Mouse (Mus musculus) layer of hippocampus, postnatal 25 days (tissue): Measurements from ENCODE around the gene Thnsl1. TPM values are rescaled to one million over a fixed set of nuclear protein-coding genes. Genes with fewer than 3 reads are reported as not detected.

ENCODE experiments used
- DNase-seq, 2 experiments: peaks; one replicate each; pipeline ENCODE4 v3.0.0; 2022; ENCODE audit warnings: mixed read lengths in 2 of 2, low spot score in 1 of 2; ENCODE audit errors: extremely low spot score in 1 of 2
- total RNA-seq, 2 experiments: library from RNA; stranded (reverse); gene quantifications; 2 replicates each; pipeline ENCODE4 v1.2.3; 2021

Thnsl1 gene
- total RNA-seq = 10 to 100 TPM; 20.0 to 20.6 TPM

DNA sequence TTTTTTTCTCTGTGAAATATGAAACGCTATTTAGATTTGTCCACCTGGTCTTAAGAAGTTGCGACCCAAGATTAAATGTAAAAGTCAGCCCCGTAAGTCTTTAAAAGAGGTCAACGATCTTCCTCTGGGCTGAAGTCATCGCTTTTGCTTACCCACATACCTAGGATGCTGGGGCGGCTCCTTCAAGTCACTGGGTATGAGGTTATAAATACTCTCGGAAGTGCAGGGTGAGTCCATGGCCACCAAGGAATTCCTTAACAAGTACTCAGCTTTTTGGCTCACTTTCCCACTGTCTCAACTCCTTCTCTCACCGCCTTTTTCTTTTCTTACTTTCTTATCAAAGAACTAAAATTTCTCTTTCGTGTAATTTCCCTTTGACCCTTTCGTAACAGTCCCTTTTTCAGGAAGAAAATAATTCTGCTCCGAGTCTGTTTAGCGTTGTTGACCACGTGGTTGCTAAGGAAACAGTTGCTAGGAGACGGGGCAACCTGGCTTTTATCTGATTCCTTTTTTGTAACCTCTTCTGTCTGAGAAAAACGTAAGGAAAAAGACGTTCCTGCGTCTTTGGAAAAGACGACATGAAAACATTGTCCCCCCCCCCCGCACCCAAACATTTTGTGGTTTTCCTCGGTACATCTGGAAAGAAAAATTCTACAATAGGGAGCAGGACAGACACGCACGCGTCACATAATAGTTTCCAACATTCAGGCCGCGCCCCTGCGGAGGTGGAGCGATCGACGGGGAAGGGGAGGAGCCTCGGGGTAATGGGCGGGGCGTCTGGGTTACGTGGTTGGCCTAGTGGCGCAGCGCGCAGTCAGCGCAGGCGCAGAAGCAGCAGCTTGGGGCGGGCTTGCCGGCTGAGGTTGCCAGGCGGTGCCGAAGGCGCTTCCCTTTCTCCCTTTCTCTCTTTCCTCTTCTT lies at the start of gene Thnsl1, which contains the start of gene Enkur:
TSS of gene Thnsl1 (plus strand) at position 813 of the 919 bp plus-strand sequence.
TSS of gene Enkur (minus strand) at position 454 of the 919 bp plus-strand sequence.
- peak; percentile 93 to 96 for DNase-seq

- DNase-seq = no peak
Observed at GRCm38 (mm10) chr2:21164296-21164695, 41.2 kb upstream of the Thnsl1 start.

DNA sequence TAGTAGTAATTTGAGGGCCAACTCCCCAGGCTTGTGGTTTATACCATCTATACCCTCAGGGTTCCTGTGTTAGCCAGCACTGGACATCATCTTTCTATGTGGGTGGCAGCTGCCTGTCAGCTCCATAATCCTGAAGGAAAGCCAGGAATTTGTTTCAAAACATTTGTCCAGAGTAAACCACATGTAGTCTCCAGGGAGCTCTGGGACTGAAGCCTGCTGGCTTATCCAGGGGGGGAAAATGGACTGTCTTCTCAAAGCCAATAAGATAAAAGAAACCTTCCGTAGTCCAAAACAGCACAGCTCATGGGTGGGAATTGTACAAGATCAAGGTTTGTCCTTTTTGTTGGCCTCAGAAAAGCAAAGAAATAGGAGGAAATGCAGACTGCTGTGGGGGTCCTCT lies 37.6 kb upstream of the Thnsl1 start:
- DNase-seq = no peak

DNA sequence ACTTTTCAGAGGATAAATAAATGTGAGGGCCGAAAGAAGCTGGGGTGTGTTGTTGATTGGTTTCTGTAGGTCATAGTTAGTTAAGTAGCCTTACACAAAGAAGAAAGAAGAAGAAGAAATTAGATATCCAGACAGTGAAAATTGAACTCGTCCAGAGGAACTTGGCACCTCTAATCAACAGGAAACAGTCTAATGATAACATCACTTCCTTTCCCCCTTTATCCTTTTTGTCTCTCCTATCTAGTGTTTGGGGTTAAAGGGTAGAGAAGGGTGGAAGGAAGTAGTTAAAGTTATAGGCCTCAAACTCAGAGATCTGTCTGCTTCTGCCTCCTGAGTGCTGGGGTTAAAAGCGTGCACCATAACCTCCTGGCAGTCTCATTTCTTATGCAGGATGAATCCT lies 32.7 kb upstream of the Thnsl1 start:
- DNase-seq = no peak

DNA sequence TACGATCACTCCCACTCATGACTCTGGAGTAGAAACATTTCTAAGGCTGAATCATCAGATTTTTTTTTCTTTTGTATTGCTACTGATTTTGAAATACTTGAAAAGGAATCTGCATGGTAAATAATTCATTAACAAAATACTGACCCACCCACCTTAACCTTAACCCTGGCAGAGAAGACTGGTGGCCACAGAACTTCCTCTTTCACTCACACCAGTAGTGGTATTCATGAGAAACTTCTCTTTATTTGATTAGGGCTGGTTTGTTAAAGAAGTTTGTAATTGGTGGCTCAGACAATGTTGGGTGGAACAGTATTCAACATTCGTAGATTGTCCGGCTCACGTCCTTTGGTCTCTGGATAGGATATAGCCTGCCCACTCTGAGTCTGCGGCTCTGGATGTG lies 26.4 kb upstream of the Thnsl1 start:
- DNase-seq = no peak

DNA sequence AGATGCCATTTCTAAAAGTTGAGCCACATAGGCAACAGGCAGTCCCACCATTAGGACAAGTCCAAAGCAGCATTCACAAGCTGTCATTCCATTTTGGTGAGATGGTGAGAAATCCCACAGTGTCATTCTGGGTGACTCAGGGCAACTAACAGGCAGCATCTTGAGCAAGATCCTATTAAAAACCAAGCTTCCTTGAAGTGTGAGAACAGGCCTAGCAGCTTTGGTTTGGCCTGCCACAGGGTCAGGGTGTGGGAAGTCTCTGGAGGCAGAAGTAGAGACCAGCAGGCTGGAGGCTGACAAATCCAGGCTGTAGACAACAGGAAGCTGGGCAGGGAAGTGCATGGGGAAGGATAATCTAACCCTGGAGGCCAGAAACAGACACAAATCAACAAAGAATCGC lies 22.7 kb upstream of the Thnsl1 start:
- DNase-seq = no peak

DNA sequence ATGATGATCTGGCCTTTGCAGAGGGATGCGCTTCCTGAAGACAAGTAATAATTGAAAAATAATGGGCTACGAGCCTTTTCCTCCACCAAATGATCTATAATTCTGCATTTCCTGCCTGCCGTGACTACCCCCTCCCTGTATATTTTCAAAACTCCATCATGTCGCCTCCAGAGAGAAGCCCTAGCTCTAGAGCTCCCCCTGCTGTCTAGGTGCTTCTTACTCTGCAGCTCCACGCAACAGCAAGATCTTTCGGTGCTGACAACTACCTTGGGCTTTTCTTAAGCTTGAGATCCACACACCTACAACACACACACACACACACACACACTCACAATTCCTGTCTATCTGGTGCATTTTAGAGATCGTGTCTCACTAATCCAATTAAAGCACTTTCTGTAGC lies 17.9 kb upstream of the Thnsl1 start:
- DNase-seq = peak; percentile 41 to 92

DNA sequence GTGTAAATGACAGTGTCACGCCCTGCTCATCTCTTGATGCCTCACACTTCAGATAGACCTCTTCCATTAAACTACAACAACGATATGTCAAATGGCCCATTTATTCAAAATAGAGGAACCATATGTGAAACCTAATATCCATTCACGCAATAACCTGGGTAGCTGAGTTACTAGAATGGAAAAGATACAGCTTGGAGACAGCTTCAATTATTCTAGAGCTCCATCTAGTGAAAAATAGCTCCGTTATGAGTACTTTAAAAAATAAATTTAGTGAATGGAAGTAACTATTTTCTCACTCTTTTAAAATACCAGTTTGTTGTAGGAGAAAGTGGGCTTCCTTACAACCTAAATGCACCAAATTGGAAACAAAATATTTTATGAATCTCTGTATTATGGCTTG lies 16.9 kb upstream of the Thnsl1 start:
- DNase-seq = no peak

DNA sequence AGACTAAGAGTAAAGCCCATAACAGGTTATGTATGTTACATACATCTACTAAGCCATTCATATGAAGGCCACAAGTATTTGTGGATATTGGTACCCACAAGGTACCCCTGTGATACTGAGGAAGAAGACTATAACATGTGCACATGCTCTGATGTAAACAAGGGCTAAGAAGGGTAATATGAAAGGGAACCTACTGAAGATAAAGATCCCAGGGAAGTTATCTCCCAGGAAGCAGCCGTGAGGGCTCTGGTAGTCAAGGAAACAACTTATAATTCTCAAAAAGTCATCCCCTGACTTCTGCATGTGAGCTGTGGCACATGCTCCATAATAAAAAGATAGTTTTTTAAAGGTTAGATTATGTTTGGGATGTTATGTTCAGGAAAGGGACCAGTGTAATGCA lies 14.3 kb upstream of the Thnsl1 start:
- no peak for DNase-seq

DNA sequence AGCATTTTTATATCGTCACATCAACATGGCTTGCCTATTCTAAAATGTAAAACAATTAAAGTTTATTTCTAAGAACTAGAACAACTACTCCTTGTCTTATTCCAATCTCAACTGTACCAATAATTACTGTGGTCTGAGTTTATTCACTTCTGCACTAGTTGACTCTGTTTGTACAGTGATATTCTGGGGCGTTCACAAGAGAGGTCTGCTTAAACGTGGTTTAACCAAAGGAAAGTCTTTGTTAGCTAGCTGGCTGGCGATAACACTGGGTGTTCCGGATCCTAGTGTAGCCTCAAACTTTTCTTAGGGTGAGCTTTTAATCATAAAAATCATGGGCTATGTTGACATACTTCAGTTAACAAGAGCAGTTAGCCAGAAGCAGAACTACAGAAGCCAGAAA lies 10.3 kb upstream of the Thnsl1 start:
- DNase-seq = no peak

DNA sequence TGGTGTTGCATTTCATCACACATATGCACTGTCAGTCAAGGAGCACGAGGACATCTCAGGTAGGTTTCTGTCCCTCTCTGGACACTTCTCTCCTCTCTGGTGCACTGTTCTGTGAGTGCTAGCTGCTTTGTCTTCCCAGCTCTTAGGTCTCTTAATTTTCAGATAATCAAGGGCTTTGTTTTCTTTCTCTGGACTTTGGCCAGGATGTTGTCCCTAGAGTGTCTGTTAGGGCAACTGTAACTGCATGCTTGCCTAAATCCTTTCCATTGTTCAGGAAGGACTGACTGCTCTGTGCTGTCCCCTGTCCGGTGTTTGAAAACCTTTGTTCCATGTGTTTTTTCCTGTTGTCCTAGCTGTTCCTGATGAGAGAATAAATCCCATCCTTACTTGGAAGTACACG lies 6.5 kb upstream of the Thnsl1 start:
- DNase-seq = no peak

GRCm38 (mm10) chr2:21202754-21203153 lies 2.8 kb upstream of the Thnsl1 start:
- DNase-seq = no peak

DNA sequence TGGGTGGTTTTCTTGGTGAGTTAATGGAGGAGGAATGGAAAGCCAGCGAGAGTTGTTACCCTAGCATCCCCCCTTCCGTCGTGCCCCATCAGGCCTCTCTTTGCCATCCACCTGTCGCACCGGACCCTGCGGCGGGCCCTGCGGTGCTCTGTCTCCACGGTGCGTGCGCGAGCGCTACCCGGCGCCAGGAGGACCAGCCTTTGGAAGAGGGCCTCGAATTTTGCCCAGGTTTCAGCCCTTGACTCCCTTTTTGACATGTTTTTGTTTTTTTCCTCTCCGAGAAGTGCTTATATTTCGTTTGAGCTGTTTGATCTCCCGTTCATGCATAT lies 271 bp downstream of the Thnsl1 start:
- no peak for DNase-seq

DNA sequence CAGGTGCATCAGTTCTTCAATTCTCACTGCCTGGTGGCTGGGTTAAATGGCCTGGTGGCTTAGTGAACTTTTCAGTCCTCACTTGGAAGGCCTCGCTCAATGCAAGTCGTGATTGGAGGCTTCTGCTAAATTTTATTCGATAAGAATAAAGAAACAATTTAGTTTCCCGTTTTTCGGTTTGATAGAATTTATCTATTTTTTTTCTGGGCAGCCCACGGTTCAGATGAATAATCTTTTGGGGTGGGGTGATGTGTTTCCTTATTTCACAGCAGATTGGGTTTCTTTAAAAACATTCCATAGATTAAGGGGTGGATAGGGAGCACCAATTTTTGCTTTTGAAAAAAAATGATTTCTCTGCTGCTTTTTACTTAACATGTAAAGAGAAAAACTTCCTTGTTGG lies 754 bp downstream of the Thnsl1 start:
- DNase-seq = no peak

GRCm38 (mm10) chr2:21211361-21211760 lies 5.8 kb downstream of the Thnsl1 start:
- DNase-seq = no peak

- no peak for DNase-seq
Observed at GRCm38 (mm10) chr2:21214322-21214721, 8.8 kb downstream of the Thnsl1 start.

GRCm38 (mm10) chr2:21215284-21215683 lies 9.8 kb downstream of the Thnsl1 start:
- no peak for DNase-seq

DNA sequence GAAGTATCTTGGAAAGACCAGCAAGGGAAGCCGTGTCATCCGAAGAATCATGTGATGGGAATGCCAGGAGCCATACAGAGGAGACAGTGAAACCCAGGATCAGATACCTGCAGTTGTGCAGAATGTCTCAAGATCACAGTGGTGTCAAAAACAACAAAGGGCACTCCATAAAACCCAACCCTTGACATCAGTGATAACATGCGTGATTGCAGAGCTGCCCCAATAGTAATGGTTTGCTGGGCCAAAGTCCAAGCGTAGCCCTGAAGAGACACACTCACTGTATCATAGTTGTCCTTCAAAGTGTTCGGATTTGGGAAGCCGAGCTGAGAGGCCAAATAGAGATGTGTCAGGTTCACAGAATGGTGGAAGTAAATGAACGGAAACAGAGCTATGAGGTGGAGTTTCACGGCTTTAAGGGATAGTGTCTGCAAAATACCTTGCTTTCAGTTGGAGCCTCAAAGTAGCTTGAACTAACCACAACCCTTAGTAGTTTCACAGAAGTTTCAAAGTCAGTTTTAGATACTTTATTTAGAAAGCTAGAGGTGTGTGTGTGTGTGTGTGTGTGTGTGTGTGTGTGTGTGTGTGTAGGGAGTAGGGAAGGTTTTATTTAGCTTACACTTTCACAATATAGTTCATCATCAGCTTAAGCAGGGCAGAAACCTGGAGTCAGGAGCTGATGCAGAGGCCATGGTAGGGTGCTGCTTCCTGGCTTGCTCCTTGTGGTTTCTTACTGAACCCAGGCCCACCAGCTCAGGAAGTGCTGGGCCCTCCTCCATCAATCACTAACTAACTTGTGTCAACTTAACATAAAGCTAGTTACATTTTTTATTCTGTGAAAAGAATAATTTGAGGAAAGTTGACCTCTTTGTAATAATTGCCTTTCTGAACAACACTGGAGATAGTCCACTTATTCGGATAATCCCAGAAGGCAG lies 17.2 kb downstream of the Thnsl1 start:
- DNase-seq = no peak

DNA sequence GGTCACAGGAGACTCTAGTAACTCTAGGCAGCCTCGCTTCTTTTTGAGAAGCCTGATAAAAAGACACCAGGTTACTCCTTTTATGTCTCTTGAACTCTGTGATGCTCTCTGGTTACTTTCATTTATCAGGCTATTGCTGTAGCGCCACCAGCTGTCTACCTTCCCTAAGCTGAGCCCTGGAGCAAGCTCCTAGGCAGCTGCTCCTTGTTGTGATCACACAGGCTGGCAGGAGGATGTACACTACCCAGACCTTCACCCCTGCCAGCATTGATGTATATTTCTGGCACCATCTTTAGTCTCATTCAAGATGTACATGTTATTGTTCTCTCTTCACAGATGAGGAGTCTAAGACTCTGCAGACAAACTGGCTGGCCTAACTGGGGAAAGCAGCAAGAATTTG lies 24.8 kb downstream of the Thnsl1 start:
- DNase-seq = no peak

DNA sequence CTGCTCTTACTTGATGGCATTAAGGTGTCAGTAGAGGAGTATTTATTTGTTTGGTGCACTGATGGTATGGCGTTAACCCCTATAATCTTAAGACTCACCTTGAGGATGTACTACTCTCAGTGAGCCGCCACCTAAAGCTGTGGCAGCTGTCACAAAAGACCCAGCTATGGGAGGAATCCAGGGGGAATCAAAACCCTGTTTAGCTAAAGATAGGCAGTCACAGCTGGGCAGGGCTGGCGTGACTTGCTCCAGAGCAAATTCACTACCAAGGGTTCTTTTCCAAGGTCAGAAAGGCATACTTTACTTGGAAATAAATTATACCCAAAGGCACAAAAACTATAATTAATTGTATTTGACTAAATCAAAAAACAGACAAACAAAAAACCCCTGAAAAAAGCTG lies 25.6 kb downstream of the Thnsl1 start:
- no peak for DNase-seq

GRCm38 (mm10) chr2:21234871-21235648 lies 29.5 kb downstream of the Thnsl1 start:
- DNase-seq = no peak
